Mouse (Mus musculus) thymus, adult 2 months (tissue): ENCODE results near the gene Fndc3b.

ENCODE experiments used
- CTCF ChIP-seq: fragments of 200-500 bp; IDR thresholded peaks from 2 replicates; pipeline ENCODE4 v1.5.1; 2012; ENCODE audit warnings: mild to moderate bottlenecking, control low read depth, low read length, moderate library complexity, borderline replicate concordance; ENCODE audit not compliant: control insufficient read depth, poor library complexity, insufficient read depth; ENCODE audit errors: extremely low read depth
- POLR2A ChIP-seq: fragments of 200-500 bp; IDR thresholded peaks from 2 replicates; pipeline ENCODE4 v1.6.1; 2012; ENCODE audit warnings: mild to moderate bottlenecking, low read length, control low read depth, moderate library complexity; ENCODE audit not compliant: control insufficient read depth, poor library complexity, insufficient read depth; ENCODE audit errors: extremely low read depth

DNA sequence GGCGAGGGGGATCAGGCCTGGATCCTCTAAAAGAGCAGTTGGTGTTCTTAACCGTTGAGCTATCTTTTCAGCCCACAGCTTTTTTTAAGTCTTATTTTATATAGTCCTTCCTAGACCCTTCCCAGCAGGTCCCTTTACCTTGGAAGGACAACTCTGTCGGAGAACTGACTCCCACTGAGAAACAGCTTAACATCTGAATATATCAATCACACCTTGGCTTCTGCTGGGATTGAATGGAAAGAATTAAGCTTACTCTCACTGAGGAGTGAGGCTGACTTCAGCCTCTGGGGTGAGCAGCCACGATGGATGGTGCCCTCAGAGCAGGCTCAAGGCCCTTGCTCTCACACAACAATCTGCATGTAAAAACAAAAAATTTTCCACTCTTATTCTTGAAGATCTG is 179.1 kb downstream of the Fndc3b start:
- TF ChIP-seq CTCF: no peak
- no peak for TF ChIP-seq POLR2A
